Mouse (Mus musculus) yolk sac, embryonic 10.5 days (tissue): ENCODE measurements around the gene AA986860.

Source experiments
- DNase-seq: peaks from one replicate; pipeline ENCODE4 v3.0.0-alpha.2; 2017; ENCODE audit warnings: low spot score

AA986860 gene

GRCm38 (mm10) chr1:130734852-130735251, 3.1 kb downstream of the AA986860 start:
- no peak for DNase-seq

- DNase-seq = no peak
Measured at GRCm38 (mm10) chr1:130737411-130737881, 5.7 kb downstream of the AA986860 start.

GRCm38 (mm10) chr1:130737916-130738315, 6.1 kb downstream of the AA986860 start:
- DNase-seq = no peak

- DNase-seq = peak; percentile 54
Measured at GRCm38 (mm10) chr1:130738551-130739106, 6.9 kb downstream of the AA986860 start.

DNA sequence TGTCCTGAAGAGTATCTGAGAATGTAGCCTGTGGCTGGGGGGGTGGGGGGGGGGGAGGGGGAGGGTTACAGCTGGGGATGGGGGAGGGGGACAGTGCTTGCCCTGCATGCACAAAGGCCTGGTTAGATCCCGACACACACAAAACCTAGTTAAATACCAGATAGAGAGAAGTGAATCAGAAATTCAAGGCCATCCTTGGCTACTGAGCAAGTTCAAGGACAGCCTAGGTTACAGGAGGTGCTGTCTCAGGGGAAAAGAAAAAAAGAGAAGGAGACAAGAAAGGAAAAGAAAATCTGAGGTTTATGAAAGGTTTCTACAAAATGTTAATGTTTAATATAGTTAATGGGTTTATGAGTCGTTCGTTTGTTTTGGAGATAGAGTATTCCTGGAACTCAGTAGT, 7.9 kb downstream of the AA986860 start:
- no peak for DNase-seq

DNA sequence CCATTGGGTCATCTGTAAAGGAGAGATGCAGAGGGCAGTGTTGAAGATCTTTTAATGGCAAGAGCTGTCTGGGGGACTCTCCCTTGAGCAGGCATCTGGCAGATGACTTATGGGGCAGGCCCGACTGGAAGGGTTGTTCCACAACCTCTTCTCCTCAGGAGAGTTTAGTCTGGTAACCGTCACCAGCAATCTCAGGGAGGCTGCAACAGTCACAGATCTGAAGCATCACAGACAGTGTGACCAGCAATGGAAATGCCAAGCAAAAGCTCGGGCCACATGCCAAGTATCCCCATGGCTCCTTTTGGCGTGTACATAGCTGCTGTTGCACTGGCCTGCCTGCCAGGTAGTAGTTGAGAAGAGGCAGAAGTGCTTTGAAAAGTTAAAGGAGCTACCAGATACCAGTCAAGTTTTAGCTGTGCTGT, 8.5 kb downstream of the AA986860 start:
- no peak for DNase-seq

DNA sequence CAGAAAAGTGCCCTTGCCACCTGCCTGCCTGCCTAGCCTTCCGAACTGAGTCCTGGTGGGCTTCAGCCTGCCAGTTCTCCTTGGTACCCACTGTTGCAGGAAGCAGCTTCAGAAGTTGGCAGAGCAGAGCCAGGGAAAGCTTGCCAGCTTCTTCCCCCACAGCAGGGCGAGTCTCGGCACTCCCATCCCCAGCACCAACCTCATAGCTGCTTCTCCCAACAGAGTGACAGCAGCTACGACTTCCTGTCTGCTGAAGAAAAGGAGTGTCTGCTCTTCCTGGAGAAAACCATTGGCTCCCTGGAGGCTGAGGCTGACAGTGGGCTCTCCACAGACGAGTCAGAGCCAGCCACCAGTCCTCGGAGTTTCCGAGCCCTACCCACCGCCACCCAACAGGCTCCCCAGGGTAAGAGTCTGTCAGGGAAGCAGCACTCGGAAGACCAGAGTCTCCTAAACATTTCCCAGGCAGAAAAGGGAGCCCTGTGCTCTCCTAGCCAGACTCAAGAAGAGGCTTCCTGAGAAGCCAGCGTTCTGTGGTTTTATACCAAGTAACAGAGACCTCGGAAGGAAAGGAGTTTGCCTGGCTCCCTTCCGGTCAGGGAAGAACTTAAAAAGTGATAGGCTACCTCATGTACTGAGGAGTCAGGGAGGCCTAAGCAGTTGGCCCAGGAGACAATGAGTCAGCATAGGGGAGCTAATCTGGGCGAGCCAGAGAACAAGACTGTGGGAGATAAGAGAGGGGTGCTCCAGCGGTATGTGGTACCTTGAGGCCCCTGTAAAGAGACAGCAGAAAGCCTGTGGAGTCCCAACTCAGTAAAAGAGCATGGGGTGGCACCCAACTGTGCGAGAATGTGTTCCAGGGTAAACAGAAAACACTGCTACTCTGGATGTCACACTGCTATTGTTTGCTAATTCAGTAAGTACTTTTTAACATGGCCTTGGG, 9.3 kb downstream of the AA986860 start:
- peak; percentile 58 for DNase-seq

DNA sequence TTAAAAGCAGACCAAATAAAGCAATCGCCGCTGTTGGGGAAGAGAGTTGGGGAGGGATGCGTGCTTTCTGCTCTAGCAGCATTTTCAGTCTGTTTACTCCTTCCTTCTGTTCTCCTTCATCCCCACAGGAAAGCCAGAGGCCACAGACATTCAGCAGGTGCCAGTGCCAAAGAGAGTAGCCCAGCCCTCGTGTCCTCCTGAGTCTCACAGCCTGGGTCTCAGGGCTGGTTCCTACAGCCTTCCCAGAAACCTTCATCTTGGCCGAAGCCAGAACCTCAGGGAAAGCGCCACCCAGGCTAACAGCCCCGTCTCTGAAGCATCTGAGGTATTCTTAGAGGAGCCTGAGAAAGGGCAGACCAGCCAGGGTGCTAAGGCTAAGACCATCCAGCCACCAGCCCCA, 10.4 kb downstream of the AA986860 start:
- no peak for DNase-seq

- DNase-seq = no peak
Measured at GRCm38 (mm10) chr1:130743775-130744174, 12.0 kb downstream of the AA986860 start.

DNA sequence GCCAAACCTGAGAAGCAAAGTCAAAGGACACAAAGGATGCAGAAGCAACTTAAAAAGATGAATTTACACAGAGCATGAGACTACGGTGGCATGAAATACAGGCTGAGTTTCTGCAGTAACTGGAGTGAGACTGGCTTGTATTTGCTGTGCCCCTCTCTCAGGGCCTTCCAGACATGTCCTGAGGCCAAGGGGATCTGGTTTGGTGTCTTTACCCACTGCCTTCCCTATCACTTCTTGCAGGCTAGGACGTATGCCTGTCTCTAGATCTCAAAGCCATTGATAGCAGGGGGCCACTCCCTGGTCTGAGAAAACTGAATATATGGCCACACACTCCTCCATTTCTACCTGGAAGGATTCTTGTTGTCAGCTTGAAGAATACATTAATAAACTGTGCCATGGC, 12.4 kb downstream of the AA986860 start:
- no peak for DNase-seq

GRCm38 (mm10) chr1:130744961-130745360, 13.2 kb downstream of the AA986860 start:
- no peak for DNase-seq

DNA sequence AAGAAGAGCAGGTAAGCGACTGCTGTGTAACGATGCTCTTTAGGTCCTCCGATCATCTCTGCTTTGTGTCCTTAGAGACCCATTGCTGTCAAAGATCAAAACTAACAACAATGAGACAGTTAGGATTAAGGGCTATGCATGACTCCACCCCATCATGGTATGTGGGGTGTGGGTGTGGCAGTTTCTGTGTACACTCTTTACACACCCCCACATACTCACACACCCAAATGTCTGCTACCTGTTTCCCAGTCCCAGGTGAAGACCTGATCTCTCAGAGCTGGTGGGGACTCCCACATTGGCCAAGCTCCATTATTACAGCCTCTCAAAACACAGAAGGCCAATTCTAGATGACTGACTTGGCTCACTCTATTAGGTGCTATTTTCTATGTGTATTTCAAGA, 13.8 kb downstream of the AA986860 start:
- DNase-seq = no peak

- no peak for DNase-seq
Measured at GRCm38 (mm10) chr1:130746819-130747218, 15.0 kb downstream of the AA986860 start.

DNA sequence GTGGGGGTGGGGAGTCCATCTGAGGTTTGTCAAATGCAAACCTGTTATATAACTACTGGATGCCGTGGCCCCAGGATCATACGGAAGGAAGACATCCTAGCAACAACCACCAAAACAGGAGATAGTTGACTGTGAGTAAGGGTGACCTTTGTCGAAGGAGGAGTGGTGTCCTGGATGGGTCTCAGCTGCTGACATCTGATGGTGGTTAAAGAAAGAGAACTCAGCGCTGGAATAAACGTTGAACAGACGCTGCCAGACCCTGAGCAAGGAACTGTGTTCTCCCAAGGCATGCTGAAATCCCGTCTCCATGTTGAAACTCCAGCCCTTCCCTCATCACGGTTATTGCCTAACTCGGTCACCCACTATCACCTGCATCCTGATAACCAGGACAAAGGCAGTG, 27.9 kb downstream of the AA986860 start:
- no peak for DNase-seq

DNA sequence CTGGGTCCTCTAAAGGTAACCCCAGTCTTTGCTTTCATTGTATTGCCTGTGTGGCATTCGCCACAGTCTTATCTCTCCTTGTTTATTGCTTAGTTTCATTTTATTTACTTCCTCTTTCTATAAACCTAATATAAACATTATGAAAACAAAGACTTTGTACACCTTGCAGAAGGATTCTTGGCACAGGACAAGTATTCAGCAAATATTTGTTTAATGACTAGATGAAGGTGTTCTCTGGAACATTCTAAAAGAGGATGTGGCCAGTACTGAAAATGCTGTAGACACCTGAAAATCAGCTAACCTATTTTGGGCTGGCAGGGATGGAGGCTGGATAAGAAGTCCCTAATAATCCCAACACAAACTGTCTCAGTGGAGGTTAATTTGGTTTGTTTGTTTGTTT, 29.8 kb downstream of the AA986860 start:
- no peak for DNase-seq

GRCm38 (mm10) chr1:130762045-130762760, 30.4 kb downstream of the AA986860 start:
- no peak for DNase-seq

DNA sequence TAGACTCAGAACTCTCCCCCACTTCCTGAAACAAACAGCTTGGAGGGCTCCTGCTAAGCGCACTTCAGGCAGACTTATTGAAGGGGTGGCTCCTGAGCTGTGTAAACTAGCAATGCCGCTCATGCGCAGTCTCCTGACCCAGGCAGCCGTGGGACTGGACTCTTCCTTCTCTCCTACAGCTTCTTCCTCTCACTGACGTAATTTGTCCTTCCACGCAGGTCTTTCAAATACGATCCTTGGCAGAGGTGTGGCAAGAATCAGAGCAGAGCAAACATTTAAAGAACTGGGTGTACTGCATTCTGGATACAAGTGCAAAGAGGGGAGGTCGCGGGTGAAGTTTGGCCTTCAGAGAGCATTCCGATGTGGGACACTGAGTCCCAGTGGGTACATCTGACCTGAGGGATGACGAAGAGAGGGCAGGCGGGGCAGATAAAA, 32.3 kb downstream of the AA986860 start:
- peak; percentile 38 for DNase-seq

GRCm38 (mm10) chr1:130767066-130767465, 35.3 kb downstream of the AA986860 start:
- DNase-seq = no peak

- no peak for DNase-seq
Measured at GRCm38 (mm10) chr1:130769925-130770324, 38.1 kb downstream of the AA986860 start.

DNA sequence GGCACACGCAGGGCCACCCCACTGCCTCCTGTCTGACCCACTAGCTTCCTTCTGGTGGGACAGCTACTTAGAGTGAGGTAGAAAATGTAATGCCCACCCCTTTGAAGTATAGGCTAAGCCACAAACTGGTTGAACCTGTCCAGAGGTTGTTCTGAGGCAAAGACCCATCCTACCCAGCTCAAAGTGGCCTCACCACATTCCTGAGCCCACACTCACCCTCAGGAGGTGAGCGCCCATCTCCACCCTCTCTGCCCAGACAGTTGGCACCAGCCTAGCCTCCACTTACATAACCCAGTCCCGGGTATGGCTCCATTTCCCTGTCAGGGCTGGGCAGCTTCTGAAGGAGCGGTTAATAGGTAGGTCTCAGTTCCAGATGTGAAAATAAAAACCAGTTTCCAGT, 38.7 kb downstream of the AA986860 start:
- DNase-seq = no peak

GRCm38 (mm10) chr1:130770981-130771494, 39.3 kb downstream of the AA986860 start:
- DNase-seq = no peak

- no peak for DNase-seq
Measured at GRCm38 (mm10) chr1:130775234-130775633, 43.5 kb downstream of the AA986860 start.
